Mouse (Mus musculus) lung, embryonic 15.5 days (tissue): ENCODE data around the gene Tfam. TPM values are rescaled to one million over a fixed set of nuclear protein-coding genes. Genes with fewer than 3 reads are reported as not detected.
A peak's percentile ranks its signal among the peaks of the same experiment; 100 is the strongest.

Experiments used
- ATAC-seq: fragments of 200-750 bp; cut with Nextera tagmentation; 2 replicates; pipeline ENCODE4 v1.8.0; 2017; ENCODE audit warnings: moderate number of reproducible peaks, borderline replicate concordance; ENCODE audit not compliant: low FRiP score, low TSS enrichment; ENCODE audit errors: extremely low read depth
- H3K27ac ChIP-seq: fragments of 300-500 bp; sonication (generic); 2 replicates; pipeline ENCODE4 v1.5.1; 2015; ENCODE audit warnings: moderate library complexity, mild to moderate bottlenecking, inconsistent platforms
- H3K27me3 ChIP-seq: fragments of 300-500 bp; sonication (generic); 2 replicates; pipeline ENCODE4 v1.6.1; 2015; ENCODE audit warnings: inconsistent platforms
- H3K36me3 ChIP-seq: fragments of 300-500 bp; sonication (generic); 2 replicates; pipeline ENCODE4 v1.6.1; 2015; ENCODE audit warnings: inconsistent platforms
- H3K4me1 ChIP-seq: fragments of 300-500 bp; sonication (generic); 2 replicates; pipeline ENCODE4 v1.6.1; 2015; ENCODE audit warnings: inconsistent platforms
- H3K4me2 ChIP-seq: fragments of 300-500 bp; sonication (generic); 2 replicates; pipeline ENCODE4 v1.6.1; 2015; ENCODE audit warnings: inconsistent platforms, mild to moderate bottlenecking, moderate library complexity
- H3K4me3 ChIP-seq: fragments of 300-500 bp; sonication (generic); 2 replicates; pipeline ENCODE4 v1.5.1; 2015; ENCODE audit warnings: mild to moderate bottlenecking, inconsistent platforms
- H3K9ac ChIP-seq: fragments of 300-500 bp; sonication (generic); 2 replicates; pipeline ENCODE4 v1.6.1; 2015; ENCODE audit warnings: inconsistent platforms
- H3K9me3 ChIP-seq: fragments of 300-500 bp; sonication (generic); 2 replicates; pipeline ENCODE4 v1.6.1; 2016; ENCODE audit warnings: inconsistent platforms
- WGBS: fragments of 180-500 bp; shearing (Covaris S2); methylation state at CpG from one replicate; pipeline ENCODE4 v1.1.7; 2015; 5-methylcytosine and 5-hydroxymethylcytosine counted together
- polyA plus RNA-seq: library from polyadenylated mRNA; unstranded; fragments of >200 nt; fragmentation: Nextera tagmentation; extraction: Ambion mirVana; gene quantifications from 2 replicates; pipeline ENCODE4 v1.2.1, GENCODE M21; 2015

Gene Tfam
- polyA plus RNA-seq, 1 experiment from 2014 or later, result 68.6 TPM

GRCm38 (mm10) chr10:71218228-71218892 lies 19.7 kb downstream of the Tfam start:
- Histone ChIP-seq H3K4me2 (no peak overlapping the region), H3K36me3 (peaks cover 7% of the 10 kb centered on the region; the same call in 1 of the 2 replicates), H3K9me3 (no peaks in the 10 kb centered on the region), H3K4me1 (no peaks in the 10 kb centered on the region), H3K27ac (no peak overlapping the region), H3K9ac (no peak overlapping the region), H3K4me3 (no peak overlapping the region), H3K27me3 (no peaks in the 10 kb centered on the region)
- WGBS, result 10% methylated on average over 8 of the region's 8 CpGs
- peak; percentile 56; the same call in 1 of the 2 replicates for ATAC-seq

GRCm38 (mm10) chr10:71215996-71216395 lies 22.1 kb downstream of the Tfam start:
- WGBS, result 73% methylated on average over 9 of the region's 9 CpGs
- Histone ChIP-seq H3K9ac (no peak overlapping the region), H3K27ac (no peak overlapping the region), H3K27me3 (no peaks in the 10 kb centered on the region), H3K36me3 (no peaks in the 10 kb centered on the region), H3K4me1 (no peaks in the 10 kb centered on the region), H3K4me2 (no peak overlapping the region), H3K9me3 (no peaks in the 10 kb centered on the region), H3K4me3 (no peak overlapping the region)
- ATAC-seq, result no peak

GRCm38 (mm10) chr10:71201512-71201911 lies 36.6 kb downstream of the Tfam start:
- Histone ChIP-seq H3K27ac (no peak overlapping the region), H3K4me1 (peaks cover 10% of the 10 kb centered on the region; the same call in 1 of the 2 replicates), H3K4me3 (no peak overlapping the region), H3K27me3 (no peaks in the 10 kb centered on the region), H3K4me2 (no peak overlapping the region), H3K9me3 (no peaks in the 10 kb centered on the region), H3K36me3 (no peaks in the 10 kb centered on the region), H3K9ac (no peak overlapping the region)
- ATAC-seq, result no peak
- 90% methylated on average over 2 of the region's 2 CpGs for WGBS

- Histone ChIP-seq H3K4me3 (no peak overlapping the region), H3K9ac (no peak overlapping the region), H3K4me2 (no peak overlapping the region), H3K9me3 (no peaks in the 10 kb centered on the region), H3K4me1 (peaks cover 10% of the 10 kb centered on the region; the same call in 1 of the 2 replicates), H3K36me3 (no peaks in the 10 kb centered on the region), H3K27ac (no peak overlapping the region), H3K27me3 (no peaks in the 10 kb centered on the region)
- no peak for ATAC-seq
- 63% methylated on average over 5 of the region's 5 CpGs for WGBS
These were observed 37.1 kb downstream of the Tfam start for GRCm38 (mm10) chr10:71200964-71201363.

- no peaks in the 10 kb centered on the region for H3K36me3 ChIP-seq
- peaks cover 16% of the 10 kb centered on the region; the same call in 1 of the 2 replicates for H3K4me1 ChIP-seq
- H3K4me2 ChIP-seq, result no peak overlapping the region
- WGBS, result 57% methylated on average over 8 of the region's 8 CpGs
- H3K4me3 ChIP-seq, result no peak overlapping the region
- no peaks in the 10 kb centered on the region for H3K9me3 ChIP-seq
- H3K27ac ChIP-seq, result no peak overlapping the region
- no peak for ATAC-seq
- no peaks in the 10 kb centered on the region for H3K27me3 ChIP-seq
- no peak overlapping the region for H3K9ac ChIP-seq
These were observed 39.4 kb downstream of the Tfam start for GRCm38 (mm10) chr10:71198676-71199075.

DNA sequence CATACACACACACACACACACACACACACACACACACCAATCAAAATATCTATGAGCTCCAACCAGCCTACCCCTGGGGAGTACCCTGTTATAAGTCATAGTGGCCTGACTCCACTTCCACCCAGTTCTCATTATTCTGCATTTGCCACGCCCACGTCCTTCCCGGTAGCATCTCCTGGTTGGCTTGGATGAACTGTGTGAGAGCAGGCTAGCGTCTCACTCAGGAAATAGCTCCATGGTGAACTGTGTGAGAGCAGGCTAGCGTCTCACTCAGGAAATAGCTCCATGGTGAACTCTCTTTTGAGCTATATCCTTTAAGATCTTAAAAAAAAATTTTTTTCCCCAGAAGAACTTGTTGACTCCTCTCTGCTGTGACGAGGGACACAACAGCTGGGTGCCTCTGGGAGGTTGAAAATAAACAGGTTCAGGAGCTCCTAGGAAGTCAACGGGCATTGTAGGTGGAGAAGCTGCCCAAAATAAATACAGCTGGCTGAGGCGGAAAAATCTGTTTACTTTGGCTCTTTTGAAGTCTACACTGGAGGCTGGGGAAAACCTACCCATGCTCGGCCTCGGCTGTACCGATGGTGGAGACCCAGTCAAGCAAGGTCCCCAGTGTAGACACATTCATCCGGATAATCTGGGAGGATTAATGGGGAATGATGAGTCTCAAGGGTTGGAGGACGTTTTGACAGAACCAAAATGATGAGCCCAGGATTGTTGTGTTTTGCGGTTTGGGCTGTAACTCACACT lies 40.9 kb downstream of the Tfam start:
- H3K4me2 ChIP-seq, result no peak overlapping the region
- H3K36me3 ChIP-seq, result no peaks in the 10 kb centered on the region
- peaks cover 24% of the 10 kb centered on the region for H3K4me1 ChIP-seq
- no peaks in the 10 kb centered on the region for H3K9me3 ChIP-seq
- no peak overlapping the region for H3K4me3 ChIP-seq
- ATAC-seq, result no peak
- H3K27ac ChIP-seq, result no peak overlapping the region
- 29% methylated on average over 14 of the region's 14 CpGs for WGBS
- H3K9ac ChIP-seq, result no peak overlapping the region
- H3K27me3 ChIP-seq, result no peaks in the 10 kb centered on the region

DNA sequence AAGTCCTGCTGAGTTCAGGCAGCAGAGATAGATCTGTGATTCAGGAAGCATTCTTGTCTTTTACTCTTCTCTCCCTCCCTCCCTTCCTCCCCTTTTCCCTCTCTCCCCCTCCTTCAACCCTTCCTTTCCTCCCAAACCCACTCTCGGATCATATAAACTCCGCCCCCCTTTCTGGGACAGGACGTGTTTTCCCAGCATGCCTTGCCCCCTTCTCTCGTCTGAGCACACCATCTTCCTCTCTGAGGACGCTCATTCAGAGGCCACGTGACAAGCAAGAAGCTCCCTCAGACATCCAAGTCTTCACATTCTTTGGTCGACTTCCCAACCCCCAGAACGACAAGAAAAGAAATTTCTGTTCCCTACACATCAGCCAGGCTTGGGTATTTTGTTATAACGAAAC lies 42.6 kb downstream of the Tfam start:
- no peak overlapping the region for H3K9ac ChIP-seq
- H3K9me3 ChIP-seq, result no peaks in the 10 kb centered on the region
- H3K27ac ChIP-seq, result no peak overlapping the region
- H3K36me3 ChIP-seq, result no peaks in the 10 kb centered on the region
- WGBS, result 29% methylated on average over 9 of the region's 9 CpGs
- ATAC-seq, result 0 out of 2 replicates have a peak, but pooled peaks have one; percentile 36
- peaks cover 24% of the 10 kb centered on the region for H3K4me1 ChIP-seq
- H3K4me3 ChIP-seq, result no peak overlapping the region
- H3K4me2 ChIP-seq, result no peak overlapping the region; the same call in 1 of the 2 replicates
- H3K27me3 ChIP-seq, result no peaks in the 10 kb centered on the region

DNA sequence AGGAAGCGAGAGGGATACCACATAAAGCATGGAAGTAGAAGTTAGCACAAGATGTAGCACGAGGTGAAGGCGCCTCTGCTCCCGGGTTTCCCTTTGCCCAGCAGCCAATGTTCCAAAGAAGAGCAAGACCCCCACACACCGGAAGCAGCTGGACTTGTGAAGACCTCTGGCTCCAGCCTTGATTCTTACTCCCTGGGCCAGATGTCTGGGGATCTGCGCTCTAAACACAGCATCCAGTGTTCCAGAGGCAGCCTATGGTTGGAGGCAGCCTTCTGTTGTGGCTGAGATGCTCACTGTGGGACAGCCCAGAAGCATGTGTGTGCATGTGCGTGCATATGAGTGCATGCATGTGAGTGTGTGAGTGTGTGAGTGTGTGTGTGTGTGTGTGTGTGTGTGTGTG lies 43.4 kb downstream of the Tfam start:
- Histone ChIP-seq H3K9ac (no peak overlapping the region), H3K4me2 (no peak overlapping the region), H3K27ac (no peak overlapping the region), H3K9me3 (no peaks in the 10 kb centered on the region), H3K27me3 (no peaks in the 10 kb centered on the region), H3K36me3 (no peaks in the 10 kb centered on the region), H3K4me1 (peaks cover 24% of the 10 kb centered on the region), H3K4me3 (no peak overlapping the region)
- 72% methylated on average over 7 of the region's 7 CpGs for WGBS
- ATAC-seq, result no peak

DNA sequence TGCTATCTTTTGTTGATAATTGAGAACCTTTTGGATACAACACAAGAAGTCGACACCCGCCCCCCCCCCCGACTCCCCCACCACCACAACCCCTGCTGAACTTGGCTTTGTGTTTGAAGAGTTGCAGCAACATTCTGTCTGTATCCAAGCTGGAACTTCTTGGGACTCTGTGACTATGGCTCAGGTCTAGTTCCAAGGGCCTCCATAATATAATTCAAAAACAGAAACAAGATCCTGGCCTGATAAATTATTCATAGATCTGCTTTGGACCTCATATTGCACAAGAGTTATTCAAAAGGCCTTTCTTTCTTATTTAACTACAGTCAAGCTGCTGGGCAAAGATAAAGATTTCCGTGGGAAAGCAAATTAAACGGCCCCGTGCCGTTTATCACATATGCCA lies 44.8 kb downstream of the Tfam start:
- no peaks in the 10 kb centered on the region for H3K36me3 ChIP-seq
- 0 out of 2 replicates have a peak, but pooled peaks have one; percentile 11 for ATAC-seq
- peaks cover 24% of the 10 kb centered on the region for H3K4me1 ChIP-seq
- no peaks in the 10 kb centered on the region for H3K27me3 ChIP-seq
- 39% methylated on average over 7 of the region's 7 CpGs for WGBS
- peak overlapping the region; percentile 64 for H3K27ac ChIP-seq
- H3K9ac ChIP-seq, result no peak overlapping the region
- H3K4me2 ChIP-seq, result 0 out of 2 replicates have a peak overlapping the region, but pooled peaks have one; percentile 10
- no peaks in the 10 kb centered on the region for H3K9me3 ChIP-seq
- H3K4me3 ChIP-seq, result no peak overlapping the region

DNA sequence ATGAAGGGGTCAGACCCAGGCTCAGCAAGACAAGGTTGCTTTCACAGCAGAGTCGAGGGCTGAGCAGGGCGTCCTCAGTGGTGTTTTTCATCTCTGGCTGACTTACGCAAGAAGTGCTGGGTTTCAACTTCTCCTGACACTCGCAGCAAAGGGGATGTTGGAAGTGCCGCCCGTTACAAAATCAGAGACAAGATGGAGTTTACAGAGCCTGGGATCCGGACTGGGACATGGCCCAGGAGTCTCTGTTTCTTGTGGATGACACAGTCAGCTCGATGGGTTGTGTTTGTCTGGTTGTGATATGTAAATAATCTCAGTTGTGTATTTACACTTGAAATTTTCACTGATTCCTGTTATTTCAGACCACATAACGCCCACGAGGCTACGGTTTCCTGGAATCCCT lies 45.2 kb downstream of the Tfam start:
- peak overlapping the region; percentile 64 for H3K27ac ChIP-seq
- no peak overlapping the region for H3K9ac ChIP-seq
- H3K4me2 ChIP-seq, result peak overlapping the region; percentile 10; the same call in 1 of the 2 replicates
- H3K4me3 ChIP-seq, result no peak overlapping the region
- H3K4me1 ChIP-seq, result peaks cover 19% of the 10 kb centered on the region
- no peaks in the 10 kb centered on the region for H3K36me3 ChIP-seq
- H3K27me3 ChIP-seq, result no peaks in the 10 kb centered on the region
- no peaks in the 10 kb centered on the region for H3K9me3 ChIP-seq
- WGBS, result 31% methylated on average over 11 of the region's 11 CpGs
- peak; percentile 69; the same call in 1 of the 2 replicates for ATAC-seq

DNA sequence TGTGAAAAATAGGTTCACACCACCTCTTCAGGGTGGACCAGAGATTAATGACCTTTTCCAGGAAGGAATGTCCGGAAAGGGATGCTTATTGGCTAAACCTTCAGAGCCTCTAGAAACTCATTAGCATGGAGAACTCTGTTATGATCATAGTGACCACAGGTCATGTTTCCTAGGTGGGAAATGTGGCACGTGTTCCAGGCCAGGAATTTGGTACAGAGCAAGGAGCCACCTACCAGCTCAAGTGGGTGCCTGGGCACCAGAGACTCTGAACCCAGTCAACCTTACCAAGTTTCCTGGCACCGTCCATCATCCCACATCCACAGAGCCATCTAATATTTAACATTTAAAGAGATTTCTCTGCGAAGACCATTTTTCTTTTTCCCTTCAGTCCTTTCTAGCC lies 49.4 kb downstream of the Tfam start:
- Histone ChIP-seq H3K9me3 (no peaks in the 10 kb centered on the region), H3K9ac (no peak overlapping the region), H3K4me3 (no peak overlapping the region), H3K4me2 (no peak overlapping the region), H3K27me3 (no peaks in the 10 kb centered on the region), H3K27ac (no peak overlapping the region), H3K36me3 (no peaks in the 10 kb centered on the region), H3K4me1 (peaks cover 8% of the 10 kb centered on the region)
- 74% methylated on average over 4 of the region's 4 CpGs for WGBS
- ATAC-seq, result no peak

- H3K4me1 ChIP-seq, result peaks cover 5% of the 10 kb centered on the region
- H3K4me2 ChIP-seq, result no peak overlapping the region
- whole genome bisulfite sequencing, result 68% methylated on average over 7 of the region's 7 CpGs
- H3K27me3 ChIP-seq, result no peaks in the 10 kb centered on the region
- no peak overlapping the region for H3K4me3 ChIP-seq
- no peak overlapping the region for H3K9ac ChIP-seq
- H3K27ac ChIP-seq, result no peak overlapping the region
- H3K36me3 ChIP-seq, result no peaks in the 10 kb centered on the region
- H3K9me3 ChIP-seq, result no peaks in the 10 kb centered on the region
- no peak for ATAC-seq
These were observed 53.0 kb downstream of the Tfam start for GRCm38 (mm10) chr10:71185059-71185458.
